Mouse (Mus musculus) bone marrow, adult 2 months (tissue): ENCODE measurements at regions not wholly inside any gene's neighbourhood (a gene's known extent, or its start where the extent isn't known, plus 50 kb on each side); places are given as distances from the start of the nearest gene placed in this dataset.
"Not testable (repeated sequence)": the region's sequence is repeated elsewhere in the genome, so short reads cannot be mapped to it uniquely, and the experiment has no call there.

ENCODE experiments used
- H3K27ac ChIP-seq: fragments of 200-500 bp; 2 replicates; pipeline ENCODE4 v1.5.1; 2012; ENCODE audit warnings: low read depth, mild to moderate bottlenecking, control low read depth, inconsistent platforms, low read length; ENCODE audit not compliant: control insufficient read depth, poor library complexity, insufficient read depth
- H3K4me1 ChIP-seq: fragments of 200-500 bp; 2 replicates; pipeline ENCODE4 v1.6.1; 2011; ENCODE audit warnings: low read length; ENCODE audit not compliant: control insufficient read depth, insufficient read depth
- H3K4me3 ChIP-seq: fragments of 200-500 bp; replicated peaks from 2 replicates; pipeline ENCODE3; 2011; ENCODE audit warnings: mild to moderate bottlenecking, low read depth, low read length, control low read depth; ENCODE audit not compliant: control insufficient read depth
- CTCF ChIP-seq: fragments of 200-500 bp; IDR thresholded peaks from 2 replicates; pipeline ENCODE4 v1.5.1; 2011; ENCODE audit warnings: low read length, control low read depth; ENCODE audit not compliant: control insufficient read depth, insufficient read depth
- POLR2A ChIP-seq: fragments of 200-500 bp; IDR thresholded peaks from 2 replicates; pipeline ENCODE4 v1.6.1; 2011; ENCODE audit warnings: low read depth, mild to moderate bottlenecking, control low read depth, low read length, borderline replicate concordance; ENCODE audit not compliant: control insufficient read depth
- WGBS: fragments of 180-500 bp; shearing (Covaris S2); methylation state at CpG from one replicate; pipeline ENCODE4 v1.1.7; 2018; 5-methylcytosine and 5-hydroxymethylcytosine counted together

DNA sequence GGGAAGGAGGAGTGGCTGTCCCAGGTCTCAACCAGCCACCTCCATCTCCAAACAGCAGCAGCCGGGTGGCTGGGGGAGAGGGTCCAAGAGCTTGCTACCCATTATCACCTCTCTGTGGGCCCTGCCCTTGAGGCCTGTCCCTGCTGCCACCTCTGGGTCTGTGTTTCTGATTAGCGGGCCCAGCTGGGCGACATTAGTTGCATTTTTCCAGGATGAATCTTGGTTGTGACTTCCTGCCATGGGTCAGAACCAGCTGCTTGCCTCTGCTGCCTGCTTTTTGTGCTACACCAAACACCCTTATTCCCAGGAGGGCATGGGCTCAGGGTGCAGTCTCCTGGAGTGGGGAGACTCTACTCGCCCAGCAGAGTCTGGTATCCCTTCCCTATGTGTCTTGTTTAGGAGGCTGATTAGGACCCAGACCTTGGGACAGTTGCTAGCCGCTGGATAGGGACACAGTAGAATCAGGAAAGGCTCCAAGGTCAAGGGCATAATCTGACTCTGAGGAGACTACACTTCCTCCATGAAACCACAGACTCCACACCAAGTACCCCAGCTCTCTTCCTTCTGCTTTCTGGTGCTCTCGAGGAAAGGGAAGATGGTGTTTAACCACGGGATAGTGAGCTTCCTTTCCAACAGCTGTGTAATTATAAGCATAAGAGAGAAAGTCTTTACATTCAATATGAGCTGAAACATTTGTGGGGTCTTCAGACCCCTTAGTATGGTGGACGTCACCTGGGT lies 278.4 kb downstream of the Cyp26b1 start:
- TF ChIP-seq CTCF, result no peak
- TF ChIP-seq POLR2A, result no peak
- no peaks in the 10 kb centered on the region for H3K4me1 ChIP-seq
- 7% methylated on average over 8 of the region's 8 CpGs for whole genome bisulfite sequencing
- H3K4me3 ChIP-seq, result no peak overlapping the region
- H3K27ac ChIP-seq, result no peak overlapping the region

DNA sequence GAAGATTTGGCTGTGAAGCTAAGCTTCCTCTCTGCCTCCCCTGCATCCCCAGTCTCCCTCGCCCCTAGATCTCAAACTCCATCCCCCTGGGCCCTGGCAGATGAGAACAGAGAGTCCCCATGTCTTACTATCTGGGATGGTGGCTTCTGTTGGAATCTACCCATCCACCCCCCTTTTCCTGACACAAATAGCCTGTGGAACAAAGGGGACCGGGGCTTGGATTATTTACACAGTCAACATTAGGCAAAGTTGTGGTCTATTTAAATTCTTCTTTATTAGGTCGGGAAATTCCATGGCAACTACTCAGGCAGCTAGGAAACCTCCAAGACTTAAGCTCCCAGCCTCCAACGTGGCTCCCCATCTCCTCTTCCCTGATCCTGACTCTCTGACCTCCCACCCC lies 279.9 kb downstream of the Cyp26b1 start:
- H3K4me1 ChIP-seq, result no peaks in the 10 kb centered on the region
- WGBS, result 31% methylated on average over 4 of the region's 4 CpGs
- TF ChIP-seq POLR2A, result no peak
- TF ChIP-seq CTCF, result no peak
- no peak overlapping the region for H3K27ac ChIP-seq
- H3K4me3 ChIP-seq, result no peak overlapping the region

DNA sequence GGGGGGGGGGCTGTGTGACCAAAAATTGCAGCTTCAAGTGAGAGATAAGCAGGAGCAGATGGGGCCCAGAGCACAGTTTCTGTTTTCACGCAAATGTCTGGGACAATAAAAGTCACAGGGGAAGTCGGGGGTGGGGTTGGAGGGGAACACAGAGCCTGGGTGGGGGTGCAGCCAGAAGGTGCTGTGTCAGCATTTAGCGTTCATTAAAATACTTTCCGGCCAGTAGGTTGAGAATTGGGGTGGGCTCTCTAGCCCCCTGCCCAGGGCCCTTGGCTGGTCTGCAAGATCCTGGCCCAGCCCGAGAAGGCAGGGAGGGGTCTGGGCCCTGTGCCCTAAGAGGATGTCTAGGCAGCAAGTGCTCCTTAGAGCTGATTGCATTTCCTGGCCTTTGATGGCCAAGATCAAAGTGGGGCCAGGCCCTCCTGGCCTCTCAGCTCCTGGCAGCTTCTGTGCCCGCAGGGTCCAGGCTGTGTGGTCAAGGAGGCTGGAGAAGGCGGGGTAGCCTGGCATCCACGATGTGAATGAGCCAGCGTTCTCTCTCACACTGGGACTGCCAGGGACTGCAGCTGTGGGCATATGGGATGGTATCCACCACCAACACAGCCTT lies 283.0 kb downstream of the Cyp26b1 start:
- H3K4me1 ChIP-seq, result no peaks in the 10 kb centered on the region
- H3K4me3 ChIP-seq, result no peak overlapping the region
- H3K27ac ChIP-seq, result no peak overlapping the region
- no peak for TF ChIP-seq POLR2A
- no peak for TF ChIP-seq CTCF
- WGBS, result 26% methylated on average over 9 of the region's 9 CpGs

DNA sequence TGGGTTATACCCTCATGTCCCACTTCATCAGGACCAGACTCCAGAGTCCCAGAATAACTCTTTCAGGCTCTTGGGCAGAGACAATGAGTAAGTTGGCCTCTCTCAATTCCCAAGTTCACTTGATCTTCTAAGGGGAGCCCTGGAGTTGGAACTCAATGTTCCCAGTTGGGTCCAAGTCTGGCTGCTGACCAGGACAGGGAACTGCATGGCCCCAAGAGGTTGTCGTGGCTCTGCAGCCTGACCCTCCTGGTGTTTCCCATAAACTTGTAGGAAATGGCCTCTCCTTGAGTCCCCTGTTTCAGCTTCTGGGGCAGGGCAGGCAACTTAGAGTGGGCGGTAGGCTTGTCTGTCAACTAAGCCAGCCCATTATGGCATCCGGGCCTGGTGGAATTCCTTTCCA lies 286.2 kb downstream of the Cyp26b1 start:
- TF ChIP-seq POLR2A (no peak), CTCF (no peak)
- Histone ChIP-seq H3K4me3 (no peak overlapping the region), H3K4me1 (no peaks in the 10 kb centered on the region), H3K27ac (no peak overlapping the region)
- WGBS, result 83% methylated on average over 3 of the region's 3 CpGs

DNA sequence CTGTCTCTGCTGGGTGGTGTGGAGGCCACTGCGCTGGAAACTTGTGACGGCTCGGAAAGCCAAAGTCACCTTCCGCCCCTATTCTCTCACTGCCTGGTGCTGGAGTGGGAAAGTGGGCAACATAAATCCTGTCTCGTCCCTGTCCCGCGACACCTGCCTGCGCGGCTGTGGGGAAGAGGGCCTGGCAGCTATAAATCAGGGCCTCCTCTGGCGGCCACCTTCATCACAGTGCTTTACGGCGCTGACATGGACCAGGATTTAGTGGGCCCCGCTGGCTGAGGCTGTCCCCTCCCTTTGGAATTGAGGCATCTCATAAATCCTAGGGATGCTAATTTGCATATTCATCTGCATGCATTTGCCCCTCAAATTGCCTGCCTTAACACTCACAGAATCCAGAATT lies 287.1 kb downstream of the Cyp26b1 start:
- no peaks in the 10 kb centered on the region for H3K4me1 ChIP-seq
- 78% methylated on average over 13 of the region's 13 CpGs for WGBS
- TF ChIP-seq CTCF, result no peak
- TF ChIP-seq POLR2A, result no peak
- no peak overlapping the region for H3K4me3 ChIP-seq
- no peak overlapping the region for H3K27ac ChIP-seq

DNA sequence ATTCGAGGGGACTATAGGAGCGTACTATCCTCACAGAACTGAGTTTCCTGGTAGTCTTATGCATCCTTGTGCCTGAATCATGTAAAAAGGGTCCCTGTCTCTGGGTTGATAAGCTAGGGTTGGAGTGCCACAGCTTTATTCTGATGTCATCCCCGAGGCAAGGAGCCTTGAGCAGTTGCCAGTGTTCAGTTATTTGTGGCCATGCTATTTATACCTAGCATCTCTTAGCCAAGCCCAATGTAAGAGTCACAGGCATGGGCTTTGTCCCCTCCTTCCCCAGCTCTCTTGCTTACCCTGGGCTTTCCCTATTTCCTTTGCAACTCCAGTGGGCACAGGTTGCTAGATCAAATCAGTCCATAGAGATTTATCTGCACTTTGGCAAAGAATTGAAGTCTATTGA lies 288.6 kb downstream of the Cyp26b1 start:
- no peaks in the 10 kb centered on the region for H3K4me1 ChIP-seq
- H3K27ac ChIP-seq, result no peak overlapping the region
- 70% methylated on average over 3 of the region's 3 CpGs for WGBS
- H3K4me3 ChIP-seq, result no peak overlapping the region
- no peak for TF ChIP-seq POLR2A
- no peak for TF ChIP-seq CTCF

DNA sequence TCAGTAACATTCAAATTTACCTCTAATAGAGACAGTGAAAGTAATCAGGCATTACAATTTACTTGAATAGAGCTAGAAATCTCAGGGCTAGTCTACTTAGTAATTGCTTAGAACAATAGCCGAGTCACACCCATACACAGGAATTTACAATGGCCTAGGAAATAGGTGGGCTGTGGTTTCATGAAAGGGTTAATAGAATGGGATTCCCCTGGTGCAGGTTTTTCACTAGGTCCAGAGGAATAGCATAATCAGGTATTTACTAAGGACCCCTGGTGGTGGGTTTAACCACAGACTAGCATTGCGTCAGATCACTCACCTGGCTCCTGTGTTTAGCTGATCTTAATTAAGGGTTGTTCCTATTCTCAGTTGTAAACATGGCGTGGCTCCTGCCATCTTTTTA lies 290.8 kb downstream of the Cyp26b1 start:
- H3K4me3 ChIP-seq, H3K4me1 ChIP-seq, H3K27ac ChIP-seq: not testable (repeated sequence)
- WGBS, result 72% methylated on average over 3 of the region's 3 CpGs

DNA sequence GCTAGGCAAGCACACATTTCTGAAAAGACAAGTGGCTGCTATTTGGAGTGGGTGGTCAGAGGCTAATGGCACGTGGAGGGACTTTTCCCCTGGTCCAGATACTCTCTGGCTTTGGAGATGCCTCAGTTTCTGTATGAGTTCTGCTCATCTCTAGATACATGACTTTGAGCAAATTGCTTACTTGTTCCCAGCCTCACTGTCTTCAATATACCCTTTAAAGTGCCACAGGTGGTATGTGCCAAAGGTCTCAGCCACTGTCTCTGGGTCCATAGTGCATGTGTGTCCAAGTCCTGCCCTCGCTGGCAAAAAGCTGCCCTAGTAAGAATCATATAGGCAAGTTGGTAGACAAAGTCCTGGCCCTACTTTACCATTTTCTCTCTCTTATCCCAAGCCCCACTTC lies 291.5 kb downstream of the Dysf start:
- no peak overlapping the region for H3K4me3 ChIP-seq
- TF ChIP-seq POLR2A (no peak), CTCF (no peak)
- 60% methylated on average over 2 of the region's 2 CpGs for WGBS
- H3K27ac ChIP-seq, result no peak overlapping the region
- H3K4me1 ChIP-seq, result no peaks in the 10 kb centered on the region

DNA sequence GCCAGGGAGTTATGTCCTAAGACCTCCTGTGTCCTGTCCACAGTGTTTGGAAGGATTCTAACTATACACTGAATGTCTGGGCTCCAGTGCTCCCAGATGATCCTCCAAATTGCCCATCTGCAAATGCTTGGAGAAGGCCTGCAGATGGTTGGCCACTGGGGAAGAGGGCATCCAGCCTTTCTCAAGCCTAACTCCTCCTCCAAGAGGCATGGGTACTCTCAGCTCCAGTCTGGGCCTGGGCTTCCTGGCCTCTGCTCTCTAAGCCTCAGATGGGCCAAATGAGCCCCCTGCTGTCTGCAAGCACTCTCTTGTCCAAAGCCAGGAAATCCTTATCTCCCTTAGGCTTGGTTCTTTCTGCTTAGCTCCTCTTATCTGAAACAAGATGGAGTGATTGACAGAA lies 290.8 kb downstream of the Dysf start:
- no peak for TF ChIP-seq CTCF
- TF ChIP-seq POLR2A, result no peak
- Histone ChIP-seq H3K4me3 (no peak overlapping the region), H3K27ac (no peak overlapping the region), H3K4me1 (no peaks in the 10 kb centered on the region)

DNA sequence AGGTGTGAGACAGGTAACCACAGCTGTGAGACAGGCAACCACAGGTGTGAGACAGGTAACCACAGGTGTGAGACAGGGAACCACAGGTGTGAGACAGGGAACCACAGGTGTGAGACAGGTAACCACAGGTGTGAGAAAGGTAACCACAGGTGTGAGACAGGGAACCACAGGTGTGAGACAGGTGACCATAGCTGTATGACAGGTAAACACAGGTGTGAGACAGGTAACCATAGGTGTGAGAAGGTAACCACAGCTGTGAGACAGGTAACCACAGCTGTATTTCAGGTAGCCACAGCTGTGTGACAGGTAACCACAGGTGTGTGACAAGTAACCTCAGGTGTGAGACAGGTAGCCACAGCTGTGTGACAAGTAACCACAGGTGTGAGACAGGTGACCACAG lies 265.5 kb downstream of the Dysf start:
- not testable (repeated sequence) for H3K27ac ChIP-seq, H3K4me1 ChIP-seq, H3K4me3 ChIP-seq
